Mouse (Mus musculus): Measurements from ENCODE around the gene Emsy.

GRCm38 (mm10) chr7:98573231-98573781, 83.3 kb downstream of the Emsy start:
- TF ChIP-seq CTCF (IDR thresholded peaks at IDR 0.05; ENCODE audit: extremely low read depth, insufficient read depth, insufficient read length, insufficient replicate concordance) (no peak), POLR2A (IDR thresholded peaks at IDR 0.05; ENCODE audit: low read depth, low read length) (no peak)

Measured in spleen, adult 2 months (tissue).